Mouse (Mus musculus) heart, embryonic 15.5 days (tissue): ENCODE results near the gene Usp54. TPM values are rescaled to one million over a fixed set of nuclear protein-coding genes. Genes with fewer than 3 reads are reported as not detected.

Experiments
- ATAC-seq: fragments of 200-750 bp; cut with Nextera tagmentation; replicated peaks from 2 replicates; pipeline ENCODE4 v1.8.0; 2017; ENCODE audit warnings: low read depth, moderate TSS enrichment; ENCODE audit not compliant: insufficient number of reproducible peaks, insufficient read depth, low FRiP score
- H3K27ac ChIP-seq: fragments of 300-500 bp; sonication (generic); 2 replicates; pipeline ENCODE4 v1.5.1; 2015; ENCODE audit warnings: mild to moderate bottlenecking, inconsistent platforms
- H3K27me3 ChIP-seq: fragments of 300-500 bp; sonication (generic); 2 replicates; pipeline ENCODE4 v1.6.1; 2015; ENCODE audit warnings: inconsistent platforms
- H3K36me3 ChIP-seq: fragments of 300-500 bp; sonication (generic); 2 replicates; pipeline ENCODE4 v1.6.1; 2015; ENCODE audit warnings: mild to moderate bottlenecking, inconsistent platforms
- H3K4me1 ChIP-seq: fragments of 300-500 bp; sonication (generic); replicated peaks from 2 replicates; pipeline ENCODE4 v1.6.1; 2015; ENCODE audit warnings: inconsistent platforms
- H3K4me2 ChIP-seq: fragments of 300-500 bp; sonication (generic); 2 replicates; pipeline ENCODE4 v1.6.1; 2015; ENCODE audit warnings: inconsistent platforms, mild to moderate bottlenecking, moderate library complexity
- H3K4me3 ChIP-seq: fragments of 300-500 bp; sonication (generic); 2 replicates; pipeline ENCODE4 v1.5.1; 2015; ENCODE audit warnings: mild to moderate bottlenecking, inconsistent platforms
- H3K9ac ChIP-seq: fragments of 300-500 bp; sonication (generic); 2 replicates; pipeline ENCODE4 v1.6.1; 2015; ENCODE audit warnings: mild to moderate bottlenecking, inconsistent platforms
- H3K9me3 ChIP-seq: fragments of 300-500 bp; sonication (generic); replicated peaks from 2 replicates; pipeline ENCODE4 v1.6.1; 2016; ENCODE audit warnings: inconsistent platforms
- WGBS: fragments of 180-500 bp; shearing (Covaris S2); methylation state at CpG from one replicate; pipeline ENCODE4 v1.1.7; 2015; ENCODE audit warnings: mixed read lengths; 5-methylcytosine and 5-hydroxymethylcytosine counted together
- polyA plus RNA-seq: library from polyadenylated mRNA; unstranded; fragments of >200 nt; fragmentation: Nextera tagmentation; extraction: Ambion mirVana; gene quantifications from 2 replicates; pipeline ENCODE4 v1.2.1, GENCODE M21; 2015

The Usp54 gene
- polyA plus RNA-seq, 1 experiment from 2014 or later: 4.0 TPM

GRCm38 (mm10) chr14:20561897-20562296 is 79.0 kb downstream of the Usp54 start:
- H3K4me2 ChIP-seq: no peak overlapping the region
- WGBS: 80% methylated on average over 5 of the region's 5 CpGs
- no peaks in the 10 kb centered on the region for H3K4me1 ChIP-seq
- no peak overlapping the region for H3K4me3 ChIP-seq
- H3K27me3 ChIP-seq: no peaks in the 10 kb centered on the region
- H3K36me3 ChIP-seq: peaks cover 32% of the 10 kb centered on the region
- H3K27ac ChIP-seq: no peak overlapping the region
- no peak overlapping the region for H3K9ac ChIP-seq
- H3K9me3 ChIP-seq: no peaks in the 10 kb centered on the region
- ATAC-seq: no peak

GRCm38 (mm10) chr14:20550136-20550535 is 90.7 kb downstream of the Usp54 start:
- H3K36me3 ChIP-seq: peaks cover 26% of the 10 kb centered on the region
- no peaks in the 10 kb centered on the region for H3K27me3 ChIP-seq
- H3K4me3 ChIP-seq: no peak overlapping the region
- peaks cover 6% of the 10 kb centered on the region for H3K4me1 ChIP-seq
- H3K4me2 ChIP-seq: no peak overlapping the region
- WGBS: 90% methylated on average over 2 of the region's 2 CpGs
- H3K27ac ChIP-seq: no peak overlapping the region
- no peaks in the 10 kb centered on the region for H3K9me3 ChIP-seq
- no peak overlapping the region for H3K9ac ChIP-seq
- ATAC-seq: no peak

- Histone ChIP-seq H3K36me3 (peaks cover 18% of the 10 kb centered on the region), H3K27ac (peak within 1 kb of the TSS; percentile 99), H3K27me3 (no peaks in the 10 kb centered on the region), H3K9me3 (no peaks in the 10 kb centered on the region), H3K4me3 (peak within 1 kb of the TSS; percentile 90), H3K4me1 (peaks cover 13% of the 10 kb centered on the region), H3K4me2 (peak within 1 kb of the TSS; percentile 65), H3K9ac (peak within 1 kb of the TSS; percentile 96)
- ATAC-seq: peak; percentile 90
- WGBS: under 1% methylated on average over 25 of the region's 29 CpGs
Observed at GRCm38 (mm10) chr14:20546415-20546814, 94.4 kb downstream of the Usp54 start, which contains the start of gene Ppp3cb. Gene Ppp3cb (minus strand): TSS chr14:20546573.

DNA sequence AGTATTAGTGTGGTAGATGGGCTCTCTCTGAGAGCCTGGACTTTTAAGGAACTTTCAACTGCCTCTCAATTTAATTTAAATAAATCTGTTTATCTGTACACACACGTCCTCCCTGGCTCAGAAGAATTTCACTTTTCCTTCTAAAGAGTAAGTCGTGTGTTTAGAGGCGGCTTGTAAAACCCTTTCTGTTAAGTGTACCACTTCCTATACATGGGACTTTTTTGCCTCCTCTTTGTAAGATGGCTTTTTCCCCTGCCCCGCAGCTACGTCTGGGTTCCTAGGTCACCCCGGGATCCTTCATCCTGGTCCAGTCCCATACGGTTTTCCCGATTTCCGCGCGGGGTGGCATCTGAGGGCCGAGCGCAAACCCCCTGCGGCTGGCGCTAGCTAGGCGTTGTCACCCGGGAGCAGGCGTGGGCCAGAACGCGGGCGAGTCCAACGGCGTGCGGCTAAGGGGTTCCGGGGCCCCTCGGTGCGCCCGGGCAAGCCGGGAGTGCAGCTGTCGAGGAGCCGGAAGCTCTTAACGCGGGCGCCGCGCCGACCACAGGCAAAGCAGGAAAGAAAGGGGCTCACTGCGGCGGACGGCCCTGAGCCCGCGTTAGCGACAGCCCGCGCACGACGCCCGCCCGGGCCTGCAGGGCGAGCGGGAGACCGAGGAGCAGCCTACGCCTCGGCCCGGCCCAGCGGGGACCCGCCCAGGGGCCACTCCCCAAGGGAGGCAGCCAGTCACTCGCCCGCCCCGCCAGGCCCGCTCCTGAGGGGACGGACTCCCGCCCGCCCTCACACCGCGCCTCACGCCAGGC is 95.1 kb downstream of the Usp54 start:
- Histone ChIP-seq H3K9ac (peak overlapping the region; percentile 96), H3K9me3 (no peaks in the 10 kb centered on the region), H3K4me2 (peak overlapping the region; percentile 65), H3K27ac (peak overlapping the region; percentile 99), H3K27me3 (no peaks in the 10 kb centered on the region), H3K4me1 (peaks cover 13% of the 10 kb centered on the region), H3K36me3 (peaks cover 18% of the 10 kb centered on the region), H3K4me3 (peak overlapping the region; percentile 90)
- ATAC-seq: peak; percentile 99
- under 1% methylated on average over 53 of the region's 67 CpGs for WGBS

GRCm38 (mm10) chr14:20544467-20545411 is 96.1 kb downstream of the Usp54 start:
- Histone ChIP-seq H3K4me3 (peak overlapping the region; percentile 90), H3K9ac (no peak overlapping the region), H3K4me1 (peaks cover 13% of the 10 kb centered on the region), H3K9me3 (no peaks in the 10 kb centered on the region), H3K36me3 (peaks cover 13% of the 10 kb centered on the region), H3K27me3 (no peaks in the 10 kb centered on the region), H3K4me2 (peak overlapping the region; percentile 65), H3K27ac (no peak overlapping the region)
- no peak for ATAC-seq
- WGBS: 63% methylated on average over 7 of the region's 7 CpGs

DNA sequence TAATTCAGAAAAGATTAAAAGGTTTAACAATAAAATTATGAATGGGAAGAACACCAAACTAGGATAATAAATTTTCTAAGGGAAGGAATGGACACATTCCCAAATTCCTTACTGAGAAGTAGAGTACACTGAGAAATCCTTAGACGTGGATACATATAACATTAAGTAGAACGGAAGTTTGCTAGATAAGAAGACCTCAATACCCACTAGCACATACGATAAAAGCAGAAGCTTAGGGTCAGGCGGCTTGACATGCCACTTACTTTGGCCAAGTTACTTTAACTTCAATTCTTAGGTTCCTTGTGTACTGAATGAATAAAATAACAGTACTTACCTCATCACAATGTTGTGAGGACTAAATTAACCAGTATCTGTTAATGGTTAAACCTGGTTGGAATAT is 111.2 kb downstream of the Usp54 start:
- Histone ChIP-seq H3K4me3 (no peak overlapping the region), H3K27me3 (no peaks in the 10 kb centered on the region), H3K36me3 (no peaks in the 10 kb centered on the region; the same call in 1 of the 2 replicates), H3K9ac (no peak overlapping the region), H3K4me1 (no peaks in the 10 kb centered on the region), H3K9me3 (no peaks in the 10 kb centered on the region), H3K27ac (no peak overlapping the region), H3K4me2 (no peak overlapping the region)
- ATAC-seq: no peak
- 80% methylated on average over 4 of the region's 4 CpGs for WGBS

DNA sequence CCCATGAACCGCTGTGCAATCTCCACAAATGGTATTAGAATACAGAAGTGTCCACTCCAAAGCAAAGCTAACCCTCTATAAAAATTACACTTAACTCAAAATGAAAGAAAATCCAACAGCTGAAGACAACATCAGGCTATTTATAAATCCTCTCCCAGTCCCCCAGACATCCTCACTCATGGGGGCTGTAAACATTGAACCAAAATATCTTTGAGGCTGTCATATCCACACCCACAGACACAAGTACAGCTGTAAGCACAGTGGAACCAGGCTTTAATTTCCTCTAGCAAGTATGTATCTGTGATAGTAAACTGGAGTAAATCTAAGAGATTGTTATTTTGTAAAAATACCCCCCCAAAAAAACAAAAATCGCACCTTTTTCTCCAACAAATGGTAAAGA is 120.7 kb downstream of the Usp54 start:
- Histone ChIP-seq H3K9ac (no peak overlapping the region), H3K4me3 (no peak overlapping the region), H3K9me3 (no peaks in the 10 kb centered on the region), H3K27me3 (no peaks in the 10 kb centered on the region), H3K4me1 (no peaks in the 10 kb centered on the region), H3K27ac (no peak overlapping the region), H3K36me3 (peaks cover 33% of the 10 kb centered on the region), H3K4me2 (no peak overlapping the region)
- WGBS: 93% methylated on average over 2 of the region's 2 CpGs
- ATAC-seq: no peak

GRCm38 (mm10) chr14:20508424-20508823 is 132.4 kb downstream of the Usp54 start:
- no peak overlapping the region for H3K27ac ChIP-seq
- H3K4me1 ChIP-seq: no peaks in the 10 kb centered on the region
- peaks cover 23% of the 10 kb centered on the region for H3K36me3 ChIP-seq
- 69% methylated on average over 2 of the region's 2 CpGs for whole genome bisulfite sequencing
- no peak overlapping the region for H3K4me2 ChIP-seq
- no peaks in the 10 kb centered on the region for H3K9me3 ChIP-seq
- no peak overlapping the region for H3K9ac ChIP-seq
- H3K27me3 ChIP-seq: no peaks in the 10 kb centered on the region
- ATAC-seq: no peak
- no peak overlapping the region for H3K4me3 ChIP-seq

DNA sequence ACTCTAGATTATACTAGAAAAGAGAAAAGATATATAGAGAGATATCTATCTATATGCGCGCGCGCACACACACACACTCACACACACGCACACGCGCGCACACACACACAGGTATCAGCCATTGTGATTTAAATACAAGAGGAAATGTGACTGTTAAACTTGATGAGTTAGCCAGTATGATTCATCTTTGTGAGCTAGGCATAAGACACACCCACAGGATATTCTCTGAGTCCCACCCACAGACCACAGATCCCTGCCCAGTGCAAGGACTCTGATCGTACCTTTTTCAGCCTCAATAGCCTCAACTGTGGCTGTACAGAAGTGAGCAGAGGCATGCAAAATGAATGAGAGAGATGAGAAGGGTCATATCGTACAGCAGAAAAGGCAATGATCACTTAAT is 137.9 kb downstream of the Usp54 start:
- 93% methylated on average over 10 of the region's 10 CpGs for WGBS
- ATAC-seq: no peak
- Histone ChIP-seq H3K9ac (no peak overlapping the region), H3K27ac (no peak overlapping the region), H3K4me2 (no peak overlapping the region), H3K27me3 (no peaks in the 10 kb centered on the region), H3K4me3 (no peak overlapping the region), H3K9me3 (no peaks in the 10 kb centered on the region), H3K4me1 (no peaks in the 10 kb centered on the region), H3K36me3 (peaks cover 18% of the 10 kb centered on the region)

DNA sequence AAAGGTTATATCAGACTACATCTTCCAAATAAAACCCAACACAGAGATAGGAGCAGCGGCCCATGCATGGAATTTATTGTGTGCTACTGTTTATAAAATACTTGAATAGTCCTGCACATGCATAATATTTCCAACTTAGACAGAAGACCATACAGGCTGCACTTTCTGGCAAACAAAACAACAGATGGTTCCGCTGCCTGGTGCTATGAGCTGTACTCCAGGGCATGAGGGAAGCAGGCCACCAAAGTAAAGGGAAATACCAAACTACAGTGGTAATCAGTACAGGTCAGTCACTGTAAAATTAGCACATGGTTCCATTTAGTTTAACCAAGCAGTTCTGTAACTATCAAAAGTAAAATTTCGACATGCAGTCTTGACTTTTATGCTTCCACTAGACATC is 140.9 kb downstream of the Usp54 start:
- Histone ChIP-seq H3K36me3 (peaks cover 35% of the 10 kb centered on the region), H3K27me3 (no peaks in the 10 kb centered on the region), H3K4me1 (no peaks in the 10 kb centered on the region), H3K4me3 (no peak overlapping the region), H3K9me3 (no peaks in the 10 kb centered on the region), H3K27ac (no peak overlapping the region), H3K4me2 (no peak overlapping the region), H3K9ac (no peak overlapping the region)
- WGBS: 90% methylated on average over 3 of the region's 3 CpGs
- ATAC-seq: no peak
